Mouse (Mus musculus) liver, adult 2 months (tissue): Measurements from ENCODE around the gene Keap1.

Experiments used
- CTCF ChIP-seq: fragments of 200-500 bp; IDR thresholded peaks from 2 replicates; pipeline ENCODE4 v1.5.1; 2011; ENCODE audit warnings: low read depth, low read length, control low read depth
- POLR2A ChIP-seq: fragments of 200-500 bp; IDR thresholded peaks from 2 replicates; pipeline ENCODE4 v1.6.1; 2011; ENCODE audit warnings: low read length, control low read depth; ENCODE audit not compliant: insufficient read depth; ENCODE audit errors: extremely low read depth

DNA sequence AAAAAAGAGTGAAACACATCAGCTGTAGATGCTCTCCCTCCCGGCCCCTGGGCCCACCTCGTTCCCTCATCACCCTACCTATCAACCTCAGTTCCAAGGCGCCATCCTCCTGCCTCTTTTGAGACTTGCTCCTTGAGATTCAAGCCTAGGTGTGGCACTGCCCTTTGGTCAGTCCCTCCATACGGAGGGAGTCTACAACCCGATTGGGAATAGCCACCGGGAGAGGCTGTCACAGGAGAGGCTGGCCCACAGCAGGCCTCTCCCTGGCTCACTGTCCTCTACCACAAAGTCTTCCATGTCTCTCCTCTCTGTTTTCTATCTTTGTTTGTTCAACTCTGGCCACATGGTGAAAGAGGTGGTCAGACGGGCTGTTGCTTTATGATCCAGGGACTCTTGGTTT is 27.5 kb downstream of the Keap1 start:
- no peak for TF ChIP-seq CTCF
- TF ChIP-seq POLR2A = no peak
